Mouse (Mus musculus): Measurements from ENCODE around the gene Slc12a8. TPM values are rescaled to one million over a fixed set of nuclear protein-coding genes. Genes with fewer than 3 reads are reported as not detected.

Slc12a8 gene
- polyA plus RNA-seq, 1 experiment from 2014 or later: 0.93 TPM

DNA sequence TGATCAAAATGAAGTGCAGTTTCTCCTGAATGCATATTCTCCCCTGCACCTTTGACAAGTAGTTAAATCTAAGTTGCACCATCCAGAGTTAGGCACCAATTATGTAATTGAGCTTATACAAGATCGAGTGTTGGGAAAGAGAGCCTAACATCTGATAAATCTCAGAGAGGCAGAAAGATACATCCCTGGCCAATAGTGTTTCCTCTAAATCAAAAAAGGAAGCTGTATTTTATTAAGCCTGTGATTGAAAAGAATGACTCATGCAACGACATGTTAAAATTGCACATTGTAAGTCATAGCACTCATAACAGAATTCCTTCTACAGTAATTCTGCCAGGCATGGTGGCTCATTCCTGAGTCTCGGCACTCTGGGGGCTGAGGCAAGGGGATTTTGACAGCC is 124.7 kb downstream of the Slc12a8 start:
- 43% methylated on average over 3 of the region's 3 CpGs for WGBS
- no peak overlapping the region for H3K4me3 ChIP-seq
- ATAC-seq (ENCODE audit: low FRiP score, low read depth): no peak

GRCm38 (mm10) chr16:33653116-33653515 is 136.0 kb downstream of the Slc12a8 start:
- Histone ChIP-seq H3K9ac (no peak overlapping the region), H3K27ac (no peak overlapping the region), H3K27me3 (no peaks in the 10 kb centered on the region), H3K36me3 (no peaks in the 10 kb centered on the region), H3K4me2 (replicated peaks) (no peak overlapping the region), H3K9me3 (peaks cover 13% of the 10 kb centered on the region), H3K4me1 (no peaks in the 10 kb centered on the region), H3K4me3 (no peak overlapping the region)
- no peak for ATAC-seq (ENCODE audit: low FRiP score, low read depth)
- WGBS: 89% methylated on average over 6 of the region's 6 CpGs

More for the DNA sequence above, 124.7 kb downstream of the Slc12a8 start:
- Histone ChIP-seq H3K9me3 (no peaks in the 10 kb centered on the region), H3K9ac (no peak overlapping the region), H3K36me3 (no peaks in the 10 kb centered on the region), H3K27ac (no peak overlapping the region), H3K4me2 (replicated peaks) (no peak overlapping the region), H3K4me1 (no peaks in the 10 kb centered on the region), H3K27me3 (no peaks in the 10 kb centered on the region)

DNA sequence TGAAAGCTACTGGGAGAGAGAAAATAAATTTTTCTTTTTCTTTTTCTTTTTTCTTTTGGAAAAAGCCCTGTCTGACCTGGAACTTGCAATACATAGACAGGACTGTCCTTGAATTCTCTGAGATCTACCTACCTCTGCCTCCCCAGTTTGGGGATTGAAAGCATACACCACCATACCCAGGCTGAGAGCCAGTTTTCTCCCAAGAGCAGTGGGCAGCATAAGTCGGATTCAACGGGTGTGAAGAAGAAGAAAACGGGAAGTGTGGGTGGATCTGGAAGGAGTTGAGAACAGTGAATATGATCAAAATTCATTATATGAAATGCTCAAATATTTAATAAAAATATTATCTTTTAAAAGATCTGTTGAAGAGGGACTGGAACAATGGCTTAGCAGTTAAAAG is 138.3 kb downstream of the Slc12a8 start:
- Histone ChIP-seq H3K27ac (no peak overlapping the region), H3K36me3 (no peaks in the 10 kb centered on the region), H3K9me3 (peaks cover 2% of the 10 kb centered on the region; the same call in 1 of the 2 replicates), H3K4me2 (replicated peaks) (no peak overlapping the region), H3K4me3 (no peak overlapping the region), H3K27me3 (no peaks in the 10 kb centered on the region), H3K9ac (no peak overlapping the region), H3K4me1 (no peaks in the 10 kb centered on the region)
- WGBS: 91% methylated on average over 3 of the region's 3 CpGs
- ATAC-seq (ENCODE audit: low FRiP score, low read depth): no peak

DNA sequence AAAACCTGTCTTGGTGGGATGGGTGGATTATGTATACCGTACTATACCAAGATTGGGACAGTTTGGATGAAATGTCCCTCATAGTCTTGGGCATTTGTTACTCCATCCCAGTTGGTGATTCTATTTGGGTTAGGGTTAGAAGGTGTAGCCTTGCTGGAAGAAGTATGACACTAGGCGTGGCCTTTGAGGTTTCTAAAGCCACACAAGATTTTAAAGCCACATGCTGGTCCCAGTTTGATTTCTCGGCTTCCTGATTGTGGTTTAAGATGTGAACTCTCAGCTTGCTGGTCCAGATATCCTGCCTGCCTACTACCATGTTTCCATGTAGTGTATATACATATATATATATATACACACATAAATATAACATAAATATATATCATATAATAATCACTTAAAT is 140.1 kb downstream of the Slc12a8 start:
- Histone ChIP-seq H3K27ac (no peak overlapping the region), H3K36me3 (no peaks in the 10 kb centered on the region), H3K9ac (no peak overlapping the region), H3K27me3 (no peaks in the 10 kb centered on the region), H3K4me3 (no peak overlapping the region), H3K4me1 (no peaks in the 10 kb centered on the region), H3K4me2 (replicated peaks) (no peak overlapping the region), H3K9me3 (no peaks in the 10 kb centered on the region)
- ATAC-seq (ENCODE audit: low FRiP score, low read depth): no peak
- 85% methylated on average over 3 of the region's 3 CpGs for WGBS

DNA sequence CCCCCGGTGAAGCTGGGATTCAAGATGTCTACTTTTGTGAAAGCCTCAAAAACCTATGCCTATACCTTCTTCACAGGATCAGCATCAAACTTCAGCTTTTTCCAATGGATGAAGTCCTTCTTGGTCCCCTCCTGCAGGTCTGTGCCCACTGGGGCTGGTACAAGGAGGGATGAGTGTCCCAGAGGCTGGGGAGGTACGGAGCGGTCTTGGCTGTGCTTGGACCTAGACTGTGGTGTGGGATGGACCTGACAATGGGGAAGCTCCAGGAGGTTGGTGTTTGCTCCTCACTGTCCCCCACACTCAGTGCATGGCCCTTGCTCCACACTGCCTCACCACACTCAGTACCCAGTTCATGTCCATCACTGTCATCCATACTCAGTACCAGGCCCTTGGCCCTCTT is 141.0 kb downstream of the Slc12a8 start:
- no peak overlapping the region for H3K4me3 ChIP-seq
- H3K36me3 ChIP-seq: no peaks in the 10 kb centered on the region
- no peak overlapping the region for H3K9ac ChIP-seq
- no peaks in the 10 kb centered on the region for H3K27me3 ChIP-seq
- H3K4me1 ChIP-seq: no peaks in the 10 kb centered on the region
- no peak overlapping the region for H3K27ac ChIP-seq
- WGBS: 96% methylated on average over 3 of the region's 3 CpGs
- H3K4me2 ChIP-seq (replicated peaks): no peak overlapping the region
- no peaks in the 10 kb centered on the region for H3K9me3 ChIP-seq
- no peak for ATAC-seq (ENCODE audit: low FRiP score, low read depth)

DNA sequence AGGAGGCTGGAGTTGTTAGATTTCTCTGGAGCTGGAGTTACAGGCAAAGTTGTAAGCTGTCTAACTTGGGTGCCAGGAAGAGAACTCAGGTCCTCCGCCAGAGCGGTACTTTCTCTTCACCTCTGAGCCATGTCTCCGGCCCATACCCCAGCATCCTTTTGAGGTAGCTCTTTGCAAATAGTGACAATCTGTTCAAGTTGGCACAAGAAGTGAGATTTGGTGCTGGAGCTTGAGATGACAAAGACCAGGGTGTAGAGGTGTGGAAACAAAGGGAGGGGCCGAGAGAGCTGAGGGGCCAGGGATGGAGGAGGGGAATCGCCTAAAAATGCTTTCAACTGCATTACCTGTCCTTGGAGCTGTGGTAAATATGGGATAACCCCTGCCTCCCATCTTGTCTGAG is 142.4 kb downstream of the Slc12a8 start:
- Histone ChIP-seq H3K27ac (no peak overlapping the region), H3K27me3 (no peaks in the 10 kb centered on the region), H3K9ac (no peak overlapping the region), H3K9me3 (no peaks in the 10 kb centered on the region), H3K4me3 (no peak overlapping the region), H3K4me2 (replicated peaks) (no peak overlapping the region), H3K4me1 (no peaks in the 10 kb centered on the region), H3K36me3 (no peaks in the 10 kb centered on the region)
- no peak for ATAC-seq (ENCODE audit: low FRiP score, low read depth)
- WGBS: 85% methylated on average over 5 of the region's 5 CpGs

GRCm38 (mm10) chr16:33660125-33660524 is 143.0 kb downstream of the Slc12a8 start:
- Histone ChIP-seq H3K27ac (no peak overlapping the region), H3K36me3 (no peaks in the 10 kb centered on the region), H3K9ac (no peak overlapping the region), H3K4me3 (no peak overlapping the region), H3K4me2 (replicated peaks) (no peak overlapping the region), H3K4me1 (no peaks in the 10 kb centered on the region), H3K27me3 (no peaks in the 10 kb centered on the region), H3K9me3 (no peaks in the 10 kb centered on the region)
- no peak for ATAC-seq (ENCODE audit: low FRiP score, low read depth)
- WGBS: 48% methylated on average over 5 of the region's 5 CpGs

GRCm38 (mm10) chr16:33662841-33663240 is 145.7 kb downstream of the Slc12a8 start:
- no peak overlapping the region for H3K27ac ChIP-seq
- H3K4me2 ChIP-seq (replicated peaks): no peak overlapping the region
- WGBS: 91% methylated on average over 10 of the region's 10 CpGs
- no peaks in the 10 kb centered on the region for H3K36me3 ChIP-seq
- no peak overlapping the region for H3K9ac ChIP-seq
- no peaks in the 10 kb centered on the region for H3K4me1 ChIP-seq
- no peaks in the 10 kb centered on the region for H3K9me3 ChIP-seq
- ATAC-seq (ENCODE audit: low FRiP score, low read depth): no peak
- no peak overlapping the region for H3K4me3 ChIP-seq
- H3K27me3 ChIP-seq: no peaks in the 10 kb centered on the region

GRCm38 (mm10) chr16:33666226-33666625 is 149.1 kb downstream of the Slc12a8 start:
- no peaks in the 10 kb centered on the region for H3K9me3 ChIP-seq
- no peak for ATAC-seq (ENCODE audit: low FRiP score, low read depth)
- no peaks in the 10 kb centered on the region for H3K27me3 ChIP-seq
- 74% methylated on average over 6 of the region's 6 CpGs for WGBS
- no peaks in the 10 kb centered on the region for H3K36me3 ChIP-seq
- H3K4me1 ChIP-seq: no peaks in the 10 kb centered on the region
- H3K4me3 ChIP-seq: no peak overlapping the region
- H3K27ac ChIP-seq: no peak overlapping the region
- H3K9ac ChIP-seq: no peak overlapping the region
- H3K4me2 ChIP-seq (replicated peaks): no peak overlapping the region

DNA sequence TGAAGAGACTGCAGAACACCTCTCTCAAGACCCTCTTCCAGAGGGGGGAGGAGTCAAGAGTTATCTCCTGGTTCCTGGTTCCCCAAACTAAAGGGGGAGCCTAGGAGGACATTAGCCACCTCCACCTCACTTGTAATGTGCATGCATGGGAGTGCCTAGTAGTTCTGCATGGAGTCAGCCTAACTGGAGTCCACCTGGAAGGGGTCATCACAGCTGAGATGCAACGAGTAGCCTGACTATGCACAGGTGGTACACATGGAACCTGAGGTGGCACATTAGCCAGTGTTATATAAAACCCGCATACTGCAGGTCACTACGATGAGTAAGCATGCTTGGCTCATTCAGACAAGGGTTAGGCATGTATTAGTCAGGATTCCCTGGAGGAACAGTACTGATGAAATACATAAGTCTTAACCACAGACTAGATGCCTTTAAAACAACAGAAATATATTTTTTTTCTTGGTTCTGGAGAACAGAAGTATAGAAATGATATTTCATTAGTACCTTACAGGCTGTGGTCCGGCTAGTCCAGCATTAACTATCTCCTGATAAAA is 149.9 kb downstream of the Slc12a8 start:
- Histone ChIP-seq H3K9ac (no peak overlapping the region), H3K4me3 (no peak overlapping the region), H3K27ac (no peak overlapping the region), H3K36me3 (no peaks in the 10 kb centered on the region), H3K4me1 (no peaks in the 10 kb centered on the region), H3K4me2 (replicated peaks) (no peak overlapping the region), H3K9me3 (no peaks in the 10 kb centered on the region), H3K27me3 (no peaks in the 10 kb centered on the region)
- 89% methylated on average over 4 of the region's 4 CpGs for WGBS
- no peak for ATAC-seq (ENCODE audit: low FRiP score, low read depth)

GRCm38 (mm10) chr16:33668448-33668847 is 151.3 kb downstream of the Slc12a8 start:
- Histone ChIP-seq H3K4me2 (replicated peaks) (no peak overlapping the region), H3K27ac (no peak overlapping the region), H3K4me1 (no peaks in the 10 kb centered on the region), H3K27me3 (no peaks in the 10 kb centered on the region), H3K9me3 (no peaks in the 10 kb centered on the region), H3K36me3 (no peaks in the 10 kb centered on the region), H3K9ac (no peak overlapping the region), H3K4me3 (no peak overlapping the region)
- no peak for ATAC-seq (ENCODE audit: low FRiP score, low read depth)
- 82% methylated on average over 2 of the region's 2 CpGs for WGBS

DNA sequence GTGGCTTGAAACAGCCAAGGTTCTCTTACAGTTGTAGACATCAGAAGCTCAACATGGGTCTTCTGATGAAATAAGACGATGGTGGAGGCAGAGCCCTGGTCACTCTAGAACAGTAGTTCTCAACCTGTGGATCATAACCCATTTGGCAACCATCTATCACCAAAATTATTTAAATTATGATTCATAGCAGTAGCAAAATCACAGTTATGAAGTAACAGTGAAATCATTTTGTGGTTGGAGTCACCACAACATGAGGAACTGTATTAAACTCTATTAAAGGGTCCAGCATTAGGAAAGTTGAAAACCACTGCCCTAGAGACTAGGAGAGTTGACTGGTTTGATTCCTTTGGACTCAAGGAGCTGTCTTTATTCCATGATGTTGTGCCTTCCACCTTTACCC is 151.9 kb downstream of the Slc12a8 start:
- H3K9me3 ChIP-seq: no peaks in the 10 kb centered on the region
- no peak overlapping the region for H3K9ac ChIP-seq
- no peak overlapping the region for H3K4me3 ChIP-seq
- no peaks in the 10 kb centered on the region for H3K4me1 ChIP-seq
- H3K4me2 ChIP-seq (replicated peaks): no peak overlapping the region
- H3K27ac ChIP-seq: no peak overlapping the region
- no peaks in the 10 kb centered on the region for H3K27me3 ChIP-seq
- ATAC-seq (ENCODE audit: low FRiP score, low read depth): no peak
- H3K36me3 ChIP-seq: no peaks in the 10 kb centered on the region
- WGBS: 93% methylated on average over 1 of the region's 1 CpGs

DNA sequence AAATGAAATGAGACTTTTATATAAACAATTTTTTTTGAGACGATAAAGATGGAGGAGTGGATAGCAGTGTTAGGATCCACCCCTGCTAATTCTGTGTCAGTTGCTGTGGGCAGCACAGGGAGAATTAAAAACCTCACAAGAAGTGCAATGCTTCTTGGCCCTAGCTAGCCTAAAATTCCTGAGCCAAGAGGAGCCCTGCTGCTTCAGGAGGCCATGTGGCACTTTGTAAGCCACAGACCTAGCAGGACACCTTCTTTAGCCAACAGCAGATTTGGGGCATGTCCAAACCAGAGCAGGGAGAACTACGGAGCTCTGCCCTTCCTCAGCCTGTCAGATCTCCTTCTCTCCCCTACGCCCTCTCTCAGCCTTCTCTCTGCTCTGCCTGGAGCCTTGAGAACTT is 153.2 kb downstream of the Slc12a8 start:
- Histone ChIP-seq H3K36me3 (no peaks in the 10 kb centered on the region), H3K9me3 (no peaks in the 10 kb centered on the region), H3K27ac (no peak overlapping the region), H3K4me3 (no peak overlapping the region), H3K27me3 (no peaks in the 10 kb centered on the region), H3K4me1 (no peaks in the 10 kb centered on the region), H3K4me2 (replicated peaks) (no peak overlapping the region), H3K9ac (no peak overlapping the region)
- no peak for ATAC-seq (ENCODE audit: low FRiP score, low read depth)
- 65% methylated on average over 3 of the region's 3 CpGs for WGBS
